Mouse (Mus musculus): ENCODE data around the gene 4930467E23Rik. TPM values are rescaled to one million over a fixed set of nuclear protein-coding genes. Genes with fewer than 3 reads are reported as not detected.
A peak's percentile ranks its signal among the peaks of the same experiment; 100 is the strongest.
"Not testable (repeated sequence)": the region's sequence is repeated elsewhere in the genome, so short reads cannot be mapped to it uniquely, and the experiment has no call there.

The 4930467E23Rik gene
- polyA plus RNA-seq, 1 experiment from 2014 or later: not detected

- 62% methylated on average over 7 of the region's 7 CpGs for WGBS (ENCODE audit: insufficient replicate concordance)
- H3K27me3 ChIP-seq (replicated peaks); H3K36me3 ChIP-seq; H3K4me1 ChIP-seq; H3K27ac ChIP-seq; H3K4me3 ChIP-seq; H3K9me3 ChIP-seq (replicated peaks); H3K9ac ChIP-seq; H3K4me2 ChIP-seq: not testable (repeated sequence)
- ATAC-seq: 0 out of 2 replicates have a peak, but pooled peaks have one; percentile 40
Observed at GRCm38 (mm10) chr8:19713232-19713834, 16.0 kb upstream of the 4930467E23Rik start.

GRCm38 (mm10) chr8:19714426-19714825, 14.9 kb upstream of the 4930467E23Rik start:
- not testable (repeated sequence) for H3K4me2 ChIP-seq; H3K27me3 ChIP-seq (replicated peaks); H3K4me1 ChIP-seq; ATAC-seq; H3K9ac ChIP-seq; H3K9me3 ChIP-seq (replicated peaks); H3K36me3 ChIP-seq; H3K4me3 ChIP-seq; H3K27ac ChIP-seq
- WGBS (ENCODE audit: insufficient replicate concordance): 66% methylated on average over 2 of the region's 2 CpGs

GRCm38 (mm10) chr8:19715266-19715665, 14.1 kb upstream of the 4930467E23Rik start:
- not testable (repeated sequence) for H3K9me3 ChIP-seq (replicated peaks); H3K9ac ChIP-seq; H3K27me3 ChIP-seq (replicated peaks); H3K36me3 ChIP-seq; H3K4me3 ChIP-seq; ATAC-seq; H3K27ac ChIP-seq; H3K4me2 ChIP-seq; H3K4me1 ChIP-seq
- 74% methylated on average over 3 of the region's 3 CpGs for WGBS (ENCODE audit: insufficient replicate concordance)

- not testable (repeated sequence) for H3K36me3 ChIP-seq; H3K4me2 ChIP-seq; H3K4me1 ChIP-seq; H3K27me3 ChIP-seq (replicated peaks); H3K4me3 ChIP-seq; H3K9me3 ChIP-seq (replicated peaks); H3K9ac ChIP-seq; ATAC-seq; H3K27ac ChIP-seq
- 86% methylated on average over 3 of the region's 3 CpGs for WGBS (ENCODE audit: insufficient replicate concordance)
Observed at GRCm38 (mm10) chr8:19717851-19718250, 11.5 kb upstream of the 4930467E23Rik start.

GRCm38 (mm10) chr8:19719513-19719912, 9.9 kb upstream of the 4930467E23Rik start:
- not testable (repeated sequence) for H3K4me3 ChIP-seq; H3K9ac ChIP-seq; H3K4me1 ChIP-seq; H3K27ac ChIP-seq; ATAC-seq; H3K4me2 ChIP-seq; H3K27me3 ChIP-seq (replicated peaks); H3K36me3 ChIP-seq; H3K9me3 ChIP-seq (replicated peaks)
- WGBS (ENCODE audit: insufficient replicate concordance): 65% methylated on average over 3 of the region's 3 CpGs

- H3K36me3 ChIP-seq; H3K9ac ChIP-seq; ATAC-seq; H3K4me2 ChIP-seq; H3K27ac ChIP-seq; H3K4me1 ChIP-seq; H3K27me3 ChIP-seq (replicated peaks); H3K4me3 ChIP-seq; H3K9me3 ChIP-seq (replicated peaks): not testable (repeated sequence)
- 40% methylated on average over 2 of the region's 2 CpGs for WGBS (ENCODE audit: insufficient replicate concordance)
Observed at GRCm38 (mm10) chr8:19724871-19725270, 4.5 kb upstream of the 4930467E23Rik start.

- H3K4me2 ChIP-seq; H3K9ac ChIP-seq; H3K36me3 ChIP-seq; H3K27ac ChIP-seq; H3K27me3 ChIP-seq (replicated peaks); H3K4me3 ChIP-seq; H3K4me1 ChIP-seq; H3K9me3 ChIP-seq (replicated peaks); ATAC-seq: not testable (repeated sequence)
Observed at GRCm38 (mm10) chr8:19751773-19752172, 22.4 kb downstream of the 4930467E23Rik start.

GRCm38 (mm10) chr8:19754178-19754577, 24.8 kb downstream of the 4930467E23Rik start:
- H3K4me1 ChIP-seq; H3K9me3 ChIP-seq (replicated peaks); H3K4me2 ChIP-seq; H3K27me3 ChIP-seq (replicated peaks); H3K27ac ChIP-seq; H3K36me3 ChIP-seq; H3K9ac ChIP-seq; ATAC-seq; H3K4me3 ChIP-seq: not testable (repeated sequence)
- 37% methylated on average over 3 of the region's 3 CpGs for WGBS (ENCODE audit: insufficient replicate concordance)

- H3K4me2 ChIP-seq; H3K4me1 ChIP-seq; H3K4me3 ChIP-seq; H3K27ac ChIP-seq; H3K36me3 ChIP-seq; ATAC-seq; H3K27me3 ChIP-seq (replicated peaks); H3K9ac ChIP-seq; H3K9me3 ChIP-seq (replicated peaks): not testable (repeated sequence)
- WGBS (ENCODE audit: insufficient replicate concordance): 43% methylated on average over 3 of the region's 3 CpGs
Observed at GRCm38 (mm10) chr8:19754961-19755360, 25.6 kb downstream of the 4930467E23Rik start.

- H3K9ac ChIP-seq; ATAC-seq; H3K9me3 ChIP-seq (replicated peaks); H3K27me3 ChIP-seq (replicated peaks); H3K36me3 ChIP-seq; H3K4me3 ChIP-seq; H3K27ac ChIP-seq; H3K4me2 ChIP-seq; H3K4me1 ChIP-seq: not testable (repeated sequence)
- 55% methylated on average over 5 of the region's 5 CpGs for WGBS (ENCODE audit: insufficient replicate concordance)
Observed at GRCm38 (mm10) chr8:19761660-19762059, 32.3 kb downstream of the 4930467E23Rik start.

GRCm38 (mm10) chr8:19762860-19763592, 33.6 kb downstream of the 4930467E23Rik start:
- not testable (repeated sequence) for H3K9me3 ChIP-seq (replicated peaks); H3K36me3 ChIP-seq; H3K4me2 ChIP-seq; H3K27ac ChIP-seq; ATAC-seq; H3K4me3 ChIP-seq; H3K9ac ChIP-seq; H3K4me1 ChIP-seq; H3K27me3 ChIP-seq (replicated peaks)
- 44% methylated on average over 4 of the region's 4 CpGs for WGBS (ENCODE audit: insufficient replicate concordance)

GRCm38 (mm10) chr8:19765531-19765930, 36.2 kb downstream of the 4930467E23Rik start:
- H3K36me3 ChIP-seq; H3K4me2 ChIP-seq; H3K4me1 ChIP-seq; ATAC-seq; H3K27me3 ChIP-seq (replicated peaks); H3K9me3 ChIP-seq (replicated peaks); H3K4me3 ChIP-seq; H3K27ac ChIP-seq; H3K9ac ChIP-seq: not testable (repeated sequence)

- H3K9me3 ChIP-seq (replicated peaks); H3K27ac ChIP-seq; H3K4me1 ChIP-seq; H3K4me2 ChIP-seq; ATAC-seq; H3K27me3 ChIP-seq (replicated peaks); H3K36me3 ChIP-seq; H3K9ac ChIP-seq; H3K4me3 ChIP-seq: not testable (repeated sequence)
- 62% methylated on average over 4 of the region's 4 CpGs for WGBS (ENCODE audit: insufficient replicate concordance)
Observed at GRCm38 (mm10) chr8:19773461-19773860, 44.1 kb downstream of the 4930467E23Rik start.

Data from liver, embryonic 12.5 days (tissue).